Mouse (Mus musculus): ENCODE measurements at regions not wholly inside any gene's neighbourhood (a gene's known extent, or its start where the extent isn't known, plus 50 kb on each side); places are given as distances from the start of the nearest gene placed in this dataset.

DNA sequence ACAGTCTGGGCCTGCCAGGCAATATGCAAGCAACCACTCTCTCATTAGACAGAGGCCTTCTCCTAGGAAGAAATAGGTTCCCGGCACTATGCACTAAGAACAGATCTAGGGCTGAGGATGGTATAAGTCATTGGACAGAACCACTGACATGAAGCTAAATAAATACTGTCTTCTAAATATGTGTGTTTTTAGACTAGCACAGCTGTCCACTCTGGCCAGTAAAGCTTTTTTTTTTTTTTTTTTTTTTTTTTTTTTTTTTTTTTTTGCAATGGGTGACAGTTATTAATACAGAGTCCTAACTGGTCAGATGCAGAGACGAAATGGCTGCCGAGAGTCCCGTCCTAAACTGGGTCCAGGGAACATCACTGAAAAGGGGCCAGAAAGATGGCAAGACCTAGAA, 218.9 kb downstream of the Srbd1 start:
- Histone ChIP-seq H3K4me1 (ENCODE audit: control insufficient read depth, insufficient read depth, insufficient read length, low read length) (no peaks in the 10 kb centered on the region), H3K27me3 (ENCODE audit: control insufficient read depth, insufficient read depth, low read length) (no peaks in the 10 kb centered on the region), H3K36me3 (ENCODE audit: control insufficient read depth, insufficient read depth, low read length) (no peaks in the 10 kb centered on the region), H3K4me3 (ENCODE audit: low read depth, low read length) (no peak overlapping the region), H3K27ac (ENCODE audit: insufficient read depth, low read depth, low read length) (no peak overlapping the region)
- TF ChIP-seq CTCF (IDR thresholded peaks at IDR 0.05; ENCODE audit: extremely low read depth, insufficient read length, insufficient replicate concordance, low read depth, low read length) (no peak), POLR2A (IDR thresholded peaks at IDR 0.05; ENCODE audit: low read depth, low read length) (no peak)
- WGBS, result 92% methylated on average over 4 of the region's 4 CpGs

DNA sequence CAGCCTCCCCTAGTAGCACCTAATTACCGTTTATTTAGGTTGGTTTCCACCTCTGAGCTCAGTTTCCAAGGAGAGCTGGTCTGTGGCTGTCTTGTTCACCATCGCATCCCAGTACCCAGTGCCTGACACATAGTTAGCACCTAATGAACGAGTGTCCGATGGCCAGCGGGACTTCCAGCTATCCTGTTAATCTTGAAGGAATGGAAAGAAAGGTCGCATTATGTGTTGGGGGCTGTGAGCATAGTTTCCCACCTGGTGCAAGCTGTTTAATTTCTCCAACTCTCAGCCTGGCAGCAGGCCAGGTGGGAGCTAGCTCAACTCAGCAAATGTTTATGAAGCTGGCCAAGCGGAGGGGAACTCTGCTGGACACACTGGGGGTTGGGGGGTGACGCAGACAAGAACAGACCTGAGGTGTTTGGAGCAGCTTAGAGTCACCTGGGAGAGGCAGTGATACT, 223.7 kb downstream of the Srbd1 start:
- no peaks in the 10 kb centered on the region for H3K36me3 ChIP-seq (ENCODE audit: control insufficient read depth, insufficient read depth, low read length)
- no peak overlapping the region for H3K27ac ChIP-seq (ENCODE audit: insufficient read depth, low read depth, low read length)
- no peaks in the 10 kb centered on the region for H3K4me1 ChIP-seq (ENCODE audit: control insufficient read depth, insufficient read depth, insufficient read length, low read length)
- TF ChIP-seq POLR2A (IDR thresholded peaks at IDR 0.05; ENCODE audit: low read depth, low read length) (no peak), CTCF (IDR thresholded peaks at IDR 0.05; ENCODE audit: extremely low read depth, insufficient read length, insufficient replicate concordance, low read depth, low read length) (no peak)
- 64% methylated on average over 8 of the region's 8 CpGs for WGBS
- H3K4me3 ChIP-seq (ENCODE audit: low read depth, low read length), result no peak overlapping the region
- no peaks in the 10 kb centered on the region for H3K27me3 ChIP-seq (ENCODE audit: control insufficient read depth, insufficient read depth, low read length)

DNA sequence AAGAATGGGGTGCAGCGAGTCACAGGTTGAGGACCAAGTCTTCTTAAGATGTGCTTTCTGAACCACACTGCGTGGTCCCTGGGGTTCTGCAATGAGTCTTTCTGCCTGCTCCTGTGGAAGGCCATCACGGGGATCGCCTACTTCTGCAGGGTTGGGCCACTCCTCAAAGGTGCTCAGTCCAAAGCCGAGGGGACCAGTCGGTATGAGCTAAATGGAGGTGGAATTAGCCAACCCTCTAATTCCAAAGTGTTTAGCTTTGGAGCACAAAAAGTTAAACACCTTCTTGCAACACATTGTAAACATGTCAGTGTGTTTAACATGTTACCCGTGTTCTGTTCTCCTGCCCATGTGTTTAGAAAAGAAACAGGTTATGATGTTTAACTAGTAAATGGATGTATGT, 225.1 kb downstream of the Srbd1 start:
- Histone ChIP-seq H3K4me1 (ENCODE audit: control insufficient read depth, insufficient read depth, insufficient read length, low read length) (no peaks in the 10 kb centered on the region), H3K27ac (ENCODE audit: insufficient read depth, low read depth, low read length) (no peak overlapping the region), H3K36me3 (ENCODE audit: control insufficient read depth, insufficient read depth, low read length) (no peaks in the 10 kb centered on the region), H3K27me3 (ENCODE audit: control insufficient read depth, insufficient read depth, low read length) (no peaks in the 10 kb centered on the region), H3K4me3 (ENCODE audit: low read depth, low read length) (no peak overlapping the region)
- WGBS, result 73% methylated on average over 7 of the region's 7 CpGs
- TF ChIP-seq CTCF (IDR thresholded peaks at IDR 0.05; ENCODE audit: extremely low read depth, insufficient read length, insufficient replicate concordance, low read depth, low read length) (no peak), POLR2A (IDR thresholded peaks at IDR 0.05; ENCODE audit: low read depth, low read length) (no peak)

DNA sequence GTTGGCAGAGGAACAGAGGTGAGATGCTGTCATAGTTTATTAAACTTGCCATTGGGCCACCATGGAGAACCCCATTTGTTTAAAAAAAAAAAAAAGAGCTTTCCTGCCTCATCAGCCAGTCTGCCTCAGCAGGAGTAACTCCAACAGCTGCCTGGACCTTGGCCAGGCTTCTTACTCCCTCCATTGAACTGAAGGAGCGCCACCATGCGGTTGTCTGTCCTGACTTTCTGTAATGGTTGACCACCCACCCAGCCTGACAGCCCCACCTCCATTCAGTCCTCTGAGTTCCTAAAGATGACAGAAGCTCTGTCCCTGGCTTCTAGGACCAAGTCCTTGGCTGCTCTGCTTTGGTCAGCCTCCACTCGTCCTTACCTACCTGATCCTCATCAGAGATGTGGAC, 227.8 kb upstream of the Six2 start:
- Histone ChIP-seq H3K27ac (ENCODE audit: insufficient read depth, low read depth, low read length) (no peak overlapping the region), H3K36me3 (ENCODE audit: control insufficient read depth, insufficient read depth, low read length) (no peaks in the 10 kb centered on the region), H3K27me3 (ENCODE audit: control insufficient read depth, insufficient read depth, low read length) (no peaks in the 10 kb centered on the region), H3K4me1 (ENCODE audit: control insufficient read depth, insufficient read depth, insufficient read length, low read length) (no peaks in the 10 kb centered on the region), H3K4me3 (ENCODE audit: low read depth, low read length) (no peak overlapping the region)
- TF ChIP-seq POLR2A (IDR thresholded peaks at IDR 0.05; ENCODE audit: low read depth, low read length) (no peak), CTCF (IDR thresholded peaks at IDR 0.05; ENCODE audit: extremely low read depth, insufficient read length, insufficient replicate concordance, low read depth, low read length) (no peak)
- WGBS, result 84% methylated on average over 3 of the region's 3 CpGs

DNA sequence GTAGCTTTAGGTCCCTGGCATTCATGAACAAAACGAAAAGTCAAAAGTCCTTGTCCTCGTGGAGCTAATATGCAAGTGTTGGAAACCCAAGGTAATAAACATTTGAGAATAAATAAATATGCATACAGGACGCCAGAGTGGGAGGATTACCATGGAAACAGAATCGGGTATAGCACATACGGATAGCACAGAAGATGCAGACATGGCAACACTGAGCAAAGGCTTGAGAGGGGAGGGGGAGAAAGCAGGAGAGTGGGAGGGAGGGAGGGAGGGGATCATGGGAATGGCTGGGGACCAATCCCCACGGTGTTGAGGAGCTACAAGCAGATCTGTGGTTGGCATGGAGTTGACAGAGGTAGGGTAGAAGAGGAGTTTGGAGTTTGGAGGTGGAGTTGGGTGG, 226.0 kb upstream of the Six2 start:
- TF ChIP-seq POLR2A (IDR thresholded peaks at IDR 0.05; ENCODE audit: low read depth, low read length) (no peak), CTCF (IDR thresholded peaks at IDR 0.05; ENCODE audit: extremely low read depth, insufficient read length, insufficient replicate concordance, low read depth, low read length) (no peak)
- Histone ChIP-seq H3K27ac (ENCODE audit: insufficient read depth, low read depth, low read length) (no peak overlapping the region), H3K4me1 (ENCODE audit: control insufficient read depth, insufficient read depth, insufficient read length, low read length) (no peaks in the 10 kb centered on the region), H3K27me3 (ENCODE audit: control insufficient read depth, insufficient read depth, low read length) (no peaks in the 10 kb centered on the region), H3K36me3 (ENCODE audit: control insufficient read depth, insufficient read depth, low read length) (no peaks in the 10 kb centered on the region), H3K4me3 (ENCODE audit: low read depth, low read length) (no peak overlapping the region)
- WGBS, result 46% methylated on average over 6 of the region's 6 CpGs

DNA sequence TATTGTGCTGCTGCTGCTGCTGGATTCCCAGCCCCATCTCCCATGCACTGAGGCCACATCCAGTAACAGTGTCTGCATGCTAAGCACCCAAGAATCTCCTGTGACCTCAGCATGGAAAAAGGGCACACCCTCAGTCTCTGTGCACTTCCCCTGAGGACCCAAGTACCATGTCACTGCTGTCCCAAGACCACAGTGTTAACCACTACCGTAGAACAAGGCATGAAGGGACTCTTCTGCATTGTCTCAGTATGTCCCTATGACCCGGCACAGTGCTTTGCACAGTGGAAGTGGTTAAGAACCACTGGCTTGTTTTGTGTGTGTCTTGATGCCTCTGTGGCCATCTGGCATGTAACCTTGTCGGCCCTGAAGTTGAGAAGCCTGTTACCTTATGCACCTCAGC, 220.6 kb upstream of the Six2 start:
- Histone ChIP-seq H3K4me3 (ENCODE audit: low read depth, low read length) (no peak overlapping the region), H3K4me1 (ENCODE audit: control insufficient read depth, insufficient read depth, insufficient read length, low read length) (no peaks in the 10 kb centered on the region), H3K27ac (ENCODE audit: insufficient read depth, low read depth, low read length) (no peak overlapping the region), H3K36me3 (ENCODE audit: control insufficient read depth, insufficient read depth, low read length) (no peaks in the 10 kb centered on the region), H3K27me3 (ENCODE audit: control insufficient read depth, insufficient read depth, low read length) (no peaks in the 10 kb centered on the region)
- TF ChIP-seq CTCF (IDR thresholded peaks at IDR 0.05; ENCODE audit: extremely low read depth, insufficient read length, insufficient replicate concordance, low read depth, low read length) (no peak), POLR2A (IDR thresholded peaks at IDR 0.05; ENCODE audit: low read depth, low read length) (no peak)
- 77% methylated on average over 3 of the region's 3 CpGs for WGBS

DNA sequence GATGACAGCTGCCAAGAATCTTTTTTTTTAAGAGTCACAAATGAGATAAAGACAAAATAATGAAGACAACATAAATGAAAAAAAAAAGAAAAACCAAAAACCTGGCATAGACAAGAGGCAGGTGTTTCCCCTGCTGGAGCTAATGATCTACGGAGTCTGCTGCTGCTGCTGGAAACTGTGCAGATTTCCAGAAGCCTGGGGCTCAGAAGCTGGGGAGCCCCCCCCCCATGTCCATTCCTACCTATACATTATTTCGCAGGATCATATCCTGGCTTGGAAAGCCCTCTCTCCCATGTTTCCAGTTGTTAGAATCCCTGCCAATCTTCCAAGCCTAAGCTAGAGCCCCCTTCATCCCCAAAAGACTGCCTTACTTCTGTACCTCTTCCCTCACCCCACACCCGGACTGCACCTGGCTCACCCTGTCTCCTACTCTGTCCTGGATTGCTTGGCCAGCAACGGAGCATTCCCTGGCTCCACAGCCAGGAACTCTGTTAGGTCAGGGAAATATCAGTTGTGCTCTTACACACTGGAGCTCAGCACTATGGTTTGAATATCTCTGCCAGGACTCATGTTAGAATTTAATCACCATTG, 218.6 kb upstream of the Six2 start:
- Histone ChIP-seq H3K4me1 (ENCODE audit: control insufficient read depth, insufficient read depth, insufficient read length, low read length) (no peaks in the 10 kb centered on the region), H3K4me3 (ENCODE audit: low read depth, low read length) (no peak overlapping the region), H3K36me3 (ENCODE audit: control insufficient read depth, insufficient read depth, low read length) (no peaks in the 10 kb centered on the region), H3K27ac (ENCODE audit: insufficient read depth, low read depth, low read length) (no peak overlapping the region), H3K27me3 (ENCODE audit: control insufficient read depth, insufficient read depth, low read length) (no peaks in the 10 kb centered on the region)
- TF ChIP-seq CTCF (IDR thresholded peaks at IDR 0.05; ENCODE audit: extremely low read depth, insufficient read length, insufficient replicate concordance, low read depth, low read length), result no peak
- no peak for TF ChIP-seq POLR2A (IDR thresholded peaks at IDR 0.05; ENCODE audit: low read depth, low read length)
- WGBS, result 75% methylated on average over 4 of the region's 4 CpGs
